Mouse (Mus musculus) lung, embryonic 15.5 days (tissue): ENCODE results near the gene Ap1g1. TPM values are rescaled to one million over a fixed set of nuclear protein-coding genes. Genes with fewer than 3 reads are reported as not detected.

ENCODE experiments used
- ATAC-seq: fragments of 200-750 bp; cut with Nextera tagmentation; 2 replicates; pipeline ENCODE4 v1.8.0; 2017; ENCODE audit warnings: moderate number of reproducible peaks, borderline replicate concordance; ENCODE audit not compliant: low FRiP score, low TSS enrichment; ENCODE audit errors: extremely low read depth
- H3K27ac ChIP-seq: fragments of 300-500 bp; sonication (generic); 2 replicates; pipeline ENCODE4 v1.5.1; 2015; ENCODE audit warnings: moderate library complexity, mild to moderate bottlenecking, inconsistent platforms
- H3K27me3 ChIP-seq: fragments of 300-500 bp; sonication (generic); 2 replicates; pipeline ENCODE4 v1.6.1; 2015; ENCODE audit warnings: inconsistent platforms
- H3K36me3 ChIP-seq: fragments of 300-500 bp; sonication (generic); 2 replicates; pipeline ENCODE4 v1.6.1; 2015; ENCODE audit warnings: inconsistent platforms
- H3K4me1 ChIP-seq: fragments of 300-500 bp; sonication (generic); 2 replicates; pipeline ENCODE4 v1.6.1; 2015; ENCODE audit warnings: inconsistent platforms
- H3K4me2 ChIP-seq: fragments of 300-500 bp; sonication (generic); 2 replicates; pipeline ENCODE4 v1.6.1; 2015; ENCODE audit warnings: inconsistent platforms, mild to moderate bottlenecking, moderate library complexity
- H3K4me3 ChIP-seq: fragments of 300-500 bp; sonication (generic); 2 replicates; pipeline ENCODE4 v1.5.1; 2015; ENCODE audit warnings: mild to moderate bottlenecking, inconsistent platforms
- H3K9ac ChIP-seq: fragments of 300-500 bp; sonication (generic); 2 replicates; pipeline ENCODE4 v1.6.1; 2015; ENCODE audit warnings: inconsistent platforms
- H3K9me3 ChIP-seq: fragments of 300-500 bp; sonication (generic); 2 replicates; pipeline ENCODE4 v1.6.1; 2016; ENCODE audit warnings: inconsistent platforms
- WGBS: fragments of 180-500 bp; shearing (Covaris S2); methylation state at CpG from one replicate; pipeline ENCODE4 v1.1.7; 2015; 5-methylcytosine and 5-hydroxymethylcytosine counted together
- polyA plus RNA-seq: library from polyadenylated mRNA; unstranded; fragments of >200 nt; fragmentation: Nextera tagmentation; extraction: Ambion mirVana; gene quantifications from 2 replicates; pipeline ENCODE4 v1.2.1, GENCODE M21; 2015

Gene Ap1g1
- 41.9 and 44.2 TPM in 2 replicates for polyA plus RNA-seq

DNA sequence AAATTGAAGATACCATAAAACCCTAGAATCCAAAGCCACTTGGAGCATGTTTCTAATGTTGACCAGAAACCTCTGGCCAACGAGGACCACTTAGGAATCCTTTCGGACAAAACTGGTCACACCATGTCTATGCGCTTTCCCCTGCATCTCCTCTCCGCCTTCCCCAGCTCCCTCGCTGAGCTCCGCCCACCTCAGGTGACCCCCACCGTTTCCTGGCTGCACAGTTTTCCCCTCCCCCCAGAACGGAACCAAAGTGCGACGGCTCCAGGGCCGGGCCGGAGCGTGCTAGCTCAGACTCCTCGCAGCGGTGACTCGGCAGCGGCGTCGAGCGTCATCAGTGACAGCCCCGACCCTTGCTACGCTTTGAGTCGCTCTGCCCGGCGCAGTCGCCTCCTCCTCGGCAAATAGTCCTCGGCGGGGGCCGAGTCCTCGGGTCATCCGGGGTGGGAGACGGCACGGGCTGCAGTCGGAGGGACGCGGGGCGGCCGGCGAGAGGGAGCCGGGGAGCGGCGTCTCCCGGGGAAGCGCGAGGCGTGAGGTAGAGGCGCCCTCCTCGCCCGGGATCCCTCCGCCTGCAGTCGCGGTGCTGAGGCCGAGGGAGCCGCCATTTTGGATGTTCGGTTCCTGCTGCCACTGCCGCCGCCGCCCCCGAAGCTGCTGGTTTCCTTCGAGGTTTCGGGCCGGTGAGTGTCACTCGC is at the start of gene Ap1g1:
Gene Ap1g1 (plus strand): TSS at position 275 of the 698 bp plus-strand sequence.
- H3K4me1 ChIP-seq = peaks cover 13% of the 10 kb centered on the region
- no peaks in the 10 kb centered on the region for H3K9me3 ChIP-seq
- no peaks in the 10 kb centered on the region for H3K36me3 ChIP-seq
- WGBS = 0% methylated on average over 53 of the region's 64 CpGs
- H3K27ac ChIP-seq = peak within 1 kb of the TSS; percentile 97
- H3K9ac ChIP-seq = peak within 1 kb of the TSS; percentile 89
- peaks cover 6% of the 10 kb centered on the region; the same call in 1 of the 2 replicates for H3K27me3 ChIP-seq
- ATAC-seq = peak; percentile 99
- peak within 1 kb of the TSS; percentile 95 for H3K4me3 ChIP-seq
- peak within 1 kb of the TSS; percentile 84 for H3K4me2 ChIP-seq

GRCm38 (mm10) chr8:109731012-109731411 is 47.3 kb upstream of the Ap1g1 start:
- Histone ChIP-seq H3K36me3 (peaks cover 45% of the 10 kb centered on the region), H3K4me1 (peaks cover 4% of the 10 kb centered on the region), H3K9me3 (no peaks in the 10 kb centered on the region), H3K4me3 (no peak overlapping the region), H3K27me3 (no peaks in the 10 kb centered on the region), H3K27ac (no peak overlapping the region), H3K9ac (no peak overlapping the region), H3K4me2 (no peak overlapping the region)
- 66% methylated on average over 3 of the region's 3 CpGs for WGBS
- no peak for ATAC-seq

GRCm38 (mm10) chr8:109734018-109734417 is 44.3 kb upstream of the Ap1g1 start:
- WGBS = 82% methylated on average over 3 of the region's 3 CpGs
- Histone ChIP-seq H3K4me1 (peaks cover 12% of the 10 kb centered on the region), H3K27me3 (no peaks in the 10 kb centered on the region), H3K9me3 (no peaks in the 10 kb centered on the region), H3K4me2 (no peak overlapping the region), H3K27ac (no peak overlapping the region), H3K9ac (no peak overlapping the region), H3K4me3 (no peak overlapping the region), H3K36me3 (peaks cover 32% of the 10 kb centered on the region)
- no peak for ATAC-seq

- H3K27me3 ChIP-seq = no peaks in the 10 kb centered on the region
- peak overlapping the region; percentile 75 for H3K4me2 ChIP-seq
- H3K36me3 ChIP-seq = peaks cover 25% of the 10 kb centered on the region
- peak overlapping the region; percentile 72; the same call in 1 of the 2 replicates for H3K27ac ChIP-seq
- no peaks in the 10 kb centered on the region for H3K9me3 ChIP-seq
- 3% methylated on average over 8 of the region's 8 CpGs for WGBS
- peaks cover 12% of the 10 kb centered on the region for H3K4me1 ChIP-seq
- peak overlapping the region; percentile 96 for H3K4me3 ChIP-seq
- 0 out of 2 replicates have a peak, but pooled peaks have one; percentile 3 for ATAC-seq
- H3K9ac ChIP-seq = peak overlapping the region; percentile 99
Observed at GRCm38 (mm10) chr8:109736819-109737218, 41.5 kb upstream of the Ap1g1 start.

- H3K9ac ChIP-seq = peak within 1 kb of the TSS; percentile 99
- peaks cover 19% of the 10 kb centered on the region for H3K36me3 ChIP-seq
- H3K27ac ChIP-seq = peak within 1 kb of the TSS; percentile 72
- H3K27me3 ChIP-seq = no peaks in the 10 kb centered on the region
- under 1% methylated on average over 59 of the region's 59 CpGs for WGBS
- peak within 1 kb of the TSS; percentile 75 for H3K4me2 ChIP-seq
- peaks cover 12% of the 10 kb centered on the region for H3K4me1 ChIP-seq
- H3K9me3 ChIP-seq = no peaks in the 10 kb centered on the region
- peak; percentile 87 for ATAC-seq
- H3K4me3 ChIP-seq = peak within 1 kb of the TSS; percentile 96
Observed at GRCm38 (mm10) chr8:109737237-109738048, 40.9 kb upstream of the Ap1g1 start, which contains the start of gene Atxn1l. Gene Atxn1l (minus strand): TSS chr8:109737739.

DNA sequence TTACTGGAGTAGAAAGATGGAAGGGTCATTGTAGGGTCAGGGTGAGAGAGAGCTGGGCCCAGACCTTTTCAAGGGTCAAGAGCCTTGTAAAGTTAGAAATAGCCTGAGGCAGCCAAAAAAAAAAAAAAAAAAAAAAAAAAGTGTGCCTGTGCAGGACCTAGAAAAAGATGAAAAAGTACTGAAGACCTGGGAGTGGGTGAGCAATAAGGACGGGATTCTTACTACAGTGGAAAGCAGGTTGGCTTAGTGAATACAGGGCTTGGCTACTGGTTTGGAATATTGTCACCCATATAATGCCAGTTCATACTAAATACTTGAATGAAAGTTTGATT is 40.3 kb upstream of the Ap1g1 start:
- no peaks in the 10 kb centered on the region for H3K27me3 ChIP-seq
- H3K4me3 ChIP-seq = peak overlapping the region; percentile 96
- peaks cover 12% of the 10 kb centered on the region for H3K4me1 ChIP-seq
- WGBS = 74% methylated on average over 1 of the region's 1 CpGs
- no peaks in the 10 kb centered on the region for H3K9me3 ChIP-seq
- ATAC-seq = no peak
- H3K36me3 ChIP-seq = peaks cover 13% of the 10 kb centered on the region
- H3K27ac ChIP-seq = no peak overlapping the region
- H3K9ac ChIP-seq = 0 out of 2 replicates have a peak overlapping the region, but pooled peaks have one; percentile 99
- H3K4me2 ChIP-seq = peak overlapping the region; percentile 75

DNA sequence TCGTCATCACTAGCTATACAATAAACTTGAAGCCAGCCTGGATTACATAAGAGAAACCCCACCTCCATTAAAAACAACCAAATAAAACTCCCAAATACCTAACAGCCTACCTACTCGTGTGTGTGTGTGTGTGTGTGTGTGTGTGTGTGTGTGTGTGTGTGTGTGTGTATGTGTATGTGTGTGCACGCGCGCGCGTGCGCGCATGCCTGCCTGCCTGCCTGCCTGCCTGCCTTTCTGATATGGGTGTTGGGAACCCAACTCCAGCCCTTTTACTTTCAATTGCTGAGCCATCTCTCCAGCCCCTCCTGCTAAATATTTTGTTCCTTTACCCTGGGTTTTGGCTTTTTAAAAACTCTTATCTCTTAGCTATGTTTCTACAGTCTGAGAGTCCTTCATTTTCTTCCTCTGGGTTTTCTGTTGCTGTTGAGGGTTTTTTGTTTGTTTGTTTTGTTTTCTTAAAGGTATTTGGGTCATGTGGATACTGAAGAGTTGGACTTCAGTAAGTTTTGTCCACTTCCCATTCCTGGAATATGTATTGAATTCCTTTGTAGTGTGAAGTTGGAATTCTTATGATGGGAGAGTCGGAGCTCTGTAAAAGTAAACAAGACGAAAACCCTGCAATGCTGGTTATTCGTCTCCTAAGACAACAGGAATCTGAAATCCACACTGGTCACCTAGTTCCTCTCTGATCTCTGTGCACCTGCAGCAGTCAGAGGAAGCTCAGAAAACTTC is 30.7 kb upstream of the Ap1g1 start:
- Histone ChIP-seq H3K4me3 (no peak overlapping the region), H3K27ac (no peak overlapping the region), H3K36me3 (no peaks in the 10 kb centered on the region), H3K4me2 (no peak overlapping the region), H3K27me3 (no peaks in the 10 kb centered on the region), H3K4me1 (no peaks in the 10 kb centered on the region), H3K9ac (no peak overlapping the region), H3K9me3 (no peaks in the 10 kb centered on the region)
- 70% methylated on average over 12 of the region's 12 CpGs for WGBS
- ATAC-seq = no peak

DNA sequence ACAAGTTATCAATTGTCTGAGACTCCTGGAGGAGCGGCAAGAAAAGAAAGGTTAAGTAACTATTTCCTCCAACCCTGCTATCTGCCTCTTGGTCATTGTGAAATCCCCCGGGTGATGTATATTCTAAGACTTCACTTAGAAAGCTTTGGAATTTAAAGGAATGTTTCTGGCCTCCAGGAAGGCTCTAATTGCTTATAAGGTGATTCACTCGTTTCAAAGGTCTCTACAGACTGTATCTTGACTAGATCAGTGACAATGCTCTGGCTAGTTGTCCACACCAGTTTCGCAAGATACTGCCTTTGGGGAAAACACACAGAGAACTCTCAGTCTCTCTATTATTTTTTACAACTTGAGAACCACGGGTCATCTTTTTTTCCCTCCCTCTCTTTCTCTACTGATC is 28.1 kb upstream of the Ap1g1 start:
- H3K36me3 ChIP-seq = no peaks in the 10 kb centered on the region
- no peak overlapping the region for H3K9ac ChIP-seq
- H3K27ac ChIP-seq = no peak overlapping the region
- H3K4me3 ChIP-seq = no peak overlapping the region
- H3K4me1 ChIP-seq = no peaks in the 10 kb centered on the region
- no peaks in the 10 kb centered on the region for H3K27me3 ChIP-seq
- H3K4me2 ChIP-seq = no peak overlapping the region
- WGBS = 36% methylated on average over 5 of the region's 5 CpGs
- no peak for ATAC-seq
- no peaks in the 10 kb centered on the region for H3K9me3 ChIP-seq

- Histone ChIP-seq H3K9me3 (no peaks in the 10 kb centered on the region), H3K4me3 (no peak overlapping the region), H3K27ac (no peak overlapping the region), H3K9ac (no peak overlapping the region), H3K4me1 (no peaks in the 10 kb centered on the region), H3K27me3 (no peaks in the 10 kb centered on the region), H3K4me2 (no peak overlapping the region), H3K36me3 (no peaks in the 10 kb centered on the region)
- no peak for ATAC-seq
- 60% methylated on average over 12 of the region's 12 CpGs for WGBS
Observed at GRCm38 (mm10) chr8:109750699-109751098, 27.7 kb upstream of the Ap1g1 start.

- no peak overlapping the region for H3K4me2 ChIP-seq
- 89% methylated on average over 20 of the region's 20 CpGs for WGBS
- H3K4me1 ChIP-seq = no peaks in the 10 kb centered on the region
- H3K36me3 ChIP-seq = no peaks in the 10 kb centered on the region
- no peak overlapping the region for H3K4me3 ChIP-seq
- H3K27ac ChIP-seq = no peak overlapping the region
- H3K27me3 ChIP-seq = no peaks in the 10 kb centered on the region
- H3K9ac ChIP-seq = no peak overlapping the region
- no peak for ATAC-seq
- H3K9me3 ChIP-seq = no peaks in the 10 kb centered on the region
Observed at GRCm38 (mm10) chr8:109751731-109752485, 26.4 kb upstream of the Ap1g1 start.

DNA sequence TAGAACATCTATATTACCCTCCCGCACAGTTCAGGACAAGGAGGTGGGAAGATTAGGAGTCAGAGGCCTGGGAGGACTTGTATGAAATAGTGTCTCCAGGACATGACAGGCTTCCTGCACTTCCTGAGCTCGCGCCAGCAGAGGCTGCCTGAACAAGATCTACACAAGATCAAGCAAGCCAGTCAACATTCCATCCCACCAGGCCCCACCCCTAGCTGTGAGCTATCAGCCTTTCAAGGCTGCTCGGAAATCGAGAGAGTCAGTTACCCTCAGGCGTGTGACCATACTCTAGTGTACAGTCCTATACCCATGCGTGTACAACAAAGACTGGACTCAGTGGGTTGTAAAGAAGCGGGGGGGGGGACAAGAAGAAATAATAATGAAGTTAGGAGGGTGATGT is 23.7 kb upstream of the Ap1g1 start:
- no peak for ATAC-seq
- 77% methylated on average over 8 of the region's 8 CpGs for WGBS
- H3K4me2 ChIP-seq = no peak overlapping the region
- no peak overlapping the region for H3K4me3 ChIP-seq
- H3K9ac ChIP-seq = no peak overlapping the region
- no peaks in the 10 kb centered on the region for H3K9me3 ChIP-seq
- no peaks in the 10 kb centered on the region for H3K27me3 ChIP-seq
- no peaks in the 10 kb centered on the region for H3K4me1 ChIP-seq
- no peaks in the 10 kb centered on the region for H3K36me3 ChIP-seq
- H3K27ac ChIP-seq = no peak overlapping the region
